Comparison of ENCODE assay signal across 9 mouse cellular contexts in genomic region chr11:87126281-87126823, GRCm38 (mm10). TPM values are rescaled to one million over a fixed set of nuclear protein-coding genes. Genes with fewer than 3 reads are reported as not detected.
DNase-seq lines count a peak whose midpoint lies in the region; ATAC-seq and TF ChIP-seq lines count a peak whose summit lies in the region.
"Had no signal": no experiment of that assay in that cellular context is flagged by ENCODE, and none has a peak within 500 bp of the region (broad histone marks: within the 10 kb centered on the region; RNA-seq: fewer than 3 reads in every experiment).

No protein-coding gene starts in this region.

- H3K9me3 ChIP-seq in E14TG2a.4 (ENCODE audit: low read length), result no peaks in the 10 kb centered on the region
- H3K9me3 ChIP-seq in forebrain, embryonic 16.5 days (ENCODE audit: control insufficient read depth, low read length), result no peaks in the 10 kb centered on the region
- H3K9me3 ChIP-seq in liver, embryonic 16.5 days (replicated peaks; ENCODE audit: control insufficient read depth, low read length), result no peaks in the 10 kb centered on the region

- H3K4me2 ChIP-seq in forebrain, embryonic 16.5 days (ENCODE audit: low read length), result peak overlapping the region; percentile 72
- H3K4me2 ChIP-seq in liver, embryonic 16.5 days (ENCODE audit: low read depth, low read length), result peak overlapping the region; percentile 70

- no peak for TF ChIP-seq POLR2A in heart, adult 2 months (IDR thresholded peaks at IDR 0.05; ENCODE audit: insufficient read depth, low read depth, low read length)

- H3K27ac ChIP-seq in heart, adult 2 months, result peak overlapping the region; percentile 63
- H3K27ac ChIP-seq in forebrain, embryonic 16.5 days (ENCODE audit: low read length), result peak overlapping the region; percentile 94
- H3K27ac ChIP-seq in liver, embryonic 16.5 days (ENCODE audit: low read length), result peak overlapping the region; percentile 49; the same call in 1 of the 2 replicates

- TF ChIP-seq CTCF in heart, adult 2 months (IDR thresholded peaks at IDR 0.05), result no peak
- no peak for TF ChIP-seq CTCF in E14TG2a.4 (conservative IDR thresholded peaks at IDR 0.05; ENCODE audit: low read length)

- no peak for TF ChIP-seq EP300 in heart, adult 2 months (IDR thresholded peaks at IDR 0.05; ENCODE audit: insufficient read depth, low read depth, low read length)

- 0 out of 2 replicates have a peak, but pooled peaks cover 1% of the 10 kb centered on the region for H3K79me2 ChIP-seq in heart, adult 2 months (replicated peaks; ENCODE audit: control insufficient read depth, insufficient read depth, low read length)

- peaks cover 1% of the 10 kb centered on the region; the same call in 1 of the 2 replicates for H3K4me1 ChIP-seq in heart, adult 2 months (ENCODE audit: control insufficient read depth, insufficient read depth, low read length)
- H3K4me1 ChIP-seq in E14TG2a.4 (replicated peaks; ENCODE audit: low read depth, low read length), result peaks cover 29% of the 10 kb centered on the region
- peaks cover 20% of the 10 kb centered on the region for H3K4me1 ChIP-seq in forebrain, embryonic 16.5 days (replicated peaks; ENCODE audit: control insufficient read depth, insufficient read depth, low read length)
- H3K4me1 ChIP-seq in liver, embryonic 16.5 days (ENCODE audit: control insufficient read depth, low read depth, low read length), result peaks cover 12% of the 10 kb centered on the region

- peak overlapping the region; percentile 46; the same call in 1 of the 2 replicates for H3K9ac ChIP-seq in heart, adult 2 months (ENCODE audit: low read depth, low read length)
- peak overlapping the region; percentile 61 for H3K9ac ChIP-seq in forebrain, embryonic 16.5 days (replicated peaks; ENCODE audit: low read depth, low read length)
- H3K9ac ChIP-seq in liver, embryonic 16.5 days (ENCODE audit: low read depth, low read length), result peak overlapping the region; percentile 35

- ATAC-seq in forebrain, embryonic 16.5 days, result no peak
- no peak for ATAC-seq in liver, embryonic 16.5 days (ENCODE audit: low read depth)

- DNase-seq in heart, adult 2 months, result no peak
- DNase-seq in heart, postnatal 14 days, result no peak
- DNase-seq in left cerebral cortex, adult 18-20 months (ENCODE audit: low spot score in 2 of 2), result no peak
- DNase-seq in thymus, postnatal 25 days, result no peak
- DNase-seq in yolk sac, embryonic 10.5 days (ENCODE audit: low spot score), result no peak

- no peaks in the 10 kb centered on the region for H3K27me3 ChIP-seq in heart, adult 2 months (ENCODE audit: control insufficient read depth, insufficient read depth, low read length)
- H3K27me3 ChIP-seq in E14TG2a.4 (ENCODE audit: insufficient read depth, low read length), result no peaks in the 10 kb centered on the region
- no peaks in the 10 kb centered on the region for H3K27me3 ChIP-seq in forebrain, embryonic 16.5 days (replicated peaks; ENCODE audit: control insufficient read depth, insufficient read depth, low read length)
- no peaks in the 10 kb centered on the region for H3K27me3 ChIP-seq in liver, embryonic 16.5 days (ENCODE audit: control insufficient read depth, insufficient read depth, low read depth, low read length)
- H3K27me3 ChIP-seq: Patski had no signal

- intact Hi-C loops in heart, adult 2 months (cut with DNase I), result loop anchor here (1.0 kb wide), 1 partner anchor 16 kb away; no protein-coding TSS in a partner anchor
- intact Hi-C loops in heart, postnatal 14 days (cut with DNase I), result no loop called here

- peak overlapping the region; percentile 97 for H3K4me3 ChIP-seq in heart, adult 2 months
- peak overlapping the region; percentile 98 for H3K4me3 ChIP-seq in E14TG2a.4 (replicated peaks; ENCODE audit: low read length)
- H3K4me3 ChIP-seq in forebrain, embryonic 16.5 days (replicated peaks; ENCODE audit: low read length), result peak overlapping the region; percentile 96
- H3K4me3 ChIP-seq in liver, embryonic 16.5 days (ENCODE audit: low read depth, low read length), result peak overlapping the region; percentile 85

- WGBS in heart, adult 2 months, result 2% methylated on average over 12 of the region's 12 CpGs
- WGBS in forebrain, embryonic 16.5 days, result 2% methylated on average over 12 of the region's 12 CpGs
- 2% methylated on average over 12 of the region's 12 CpGs for WGBS in liver, embryonic 16.5 days (ENCODE audit: insufficient replicate concordance)

- no peaks in the 10 kb centered on the region for H3K36me3 ChIP-seq in heart, adult 2 months (ENCODE audit: control insufficient read depth, insufficient read depth, low read length)
- H3K36me3 ChIP-seq in E14TG2a.4 (ENCODE audit: insufficient read depth, low read length), result peaks cover 54% of the 10 kb centered on the region
- peaks cover 12% of the 10 kb centered on the region for H3K36me3 ChIP-seq in forebrain, embryonic 16.5 days (ENCODE audit: control insufficient read depth, insufficient read depth)
- peaks cover 28% of the 10 kb centered on the region for H3K36me3 ChIP-seq in liver, embryonic 16.5 days (ENCODE audit: control insufficient read depth, insufficient read depth)

RNA-seq across cellular contexts. Expression of gene Trim37, which starts 0.5 kb away (rescaled TPM):
- total RNA-seq in heart, adult 2 months (2021), result 1 to 10 TPM; 5.9 to 8.3 TPM
- polyA plus RNA-seq in heart, adult 2 months (2012; rRNA removed), result 1.9 and 4.3 TPM in 2 replicates
- 1 to 10 TPM; 6.1 to 9.2 TPM for total RNA-seq in heart, postnatal 14 days (2021)
- polyA plus RNA-seq in forebrain, embryonic 16.5 days (2015; fragmentation: Nextera tagmentation; extraction: Ambion mirVana), result 95.9 and 101 TPM in 2 replicates
- 14.0 and 14.5 TPM in 2 replicates for polyA plus RNA-seq in liver, embryonic 16.5 days (2015; fragmentation: Nextera tagmentation; extraction: Ambion mirVana)
- total RNA-seq in left cerebral cortex, adult 18-20 months (2021), result 100 to 1,000 TPM; 227 to 232 TPM

RNA-seq across cellular contexts. Expression of gene Ska2, which starts 17.3 kb away (rescaled TPM):
- 10 to 100 TPM; 13.6 to 14.3 TPM for total RNA-seq in heart, adult 2 months (2021)
- polyA plus RNA-seq in heart, adult 2 months (2012; rRNA removed), result 6.5 and 13.7 TPM in 2 replicates
- 10 to 100 TPM; 13.9 to 16.6 TPM for total RNA-seq in heart, postnatal 14 days (2021)
- 73.0 and 78.6 TPM in 2 replicates for polyA plus RNA-seq in forebrain, embryonic 16.5 days (2015; fragmentation: Nextera tagmentation; extraction: Ambion mirVana)
- polyA plus RNA-seq in liver, embryonic 16.5 days (2015; fragmentation: Nextera tagmentation; extraction: Ambion mirVana), result 20.6 and 25.6 TPM in 2 replicates
- 10 to 100 TPM; 11.6 to 13.6 TPM for total RNA-seq in left cerebral cortex, adult 18-20 months (2021)

RNA-seq across cellular contexts. Expression of gene Prr11, which starts 17.8 kb away (rescaled TPM):
- under 1 TPM; 0.29 to 0.36 TPM for total RNA-seq in heart, adult 2 months (2021)
- polyA plus RNA-seq in heart, adult 2 months (2012; rRNA removed), result 0.18 and 0.67 TPM in 2 replicates
- 1 to 10 TPM; 1.7 to 2.4 TPM for total RNA-seq in heart, postnatal 14 days (2021)
- polyA plus RNA-seq in forebrain, embryonic 16.5 days (2015; fragmentation: Nextera tagmentation; extraction: Ambion mirVana), result 3.5 and 3.8 TPM in 2 replicates
- polyA plus RNA-seq in liver, embryonic 16.5 days (2015; fragmentation: Nextera tagmentation; extraction: Ambion mirVana), result 4.7 and 5.4 TPM in 2 replicates
- under 1 TPM; 0.21 to 0.23 TPM for total RNA-seq in left cerebral cortex, adult 18-20 months (2021)

RNA-seq across cellular contexts. Expression of gene Smg8, which starts 39.8 kb away (rescaled TPM):
- 1 to 10 TPM; 9.1 to 9.2 TPM for total RNA-seq in heart, adult 2 months (2021)
- polyA plus RNA-seq in heart, adult 2 months (2012; rRNA removed), result 4.8 and 9.1 TPM in 2 replicates
- 1 to 10 TPM; 8.9 to 9.2 TPM for total RNA-seq in heart, postnatal 14 days (2021)
- 23.9 and 27.3 TPM in 2 replicates for polyA plus RNA-seq in forebrain, embryonic 16.5 days (2015; fragmentation: Nextera tagmentation; extraction: Ambion mirVana)
- 6.7 and 7.2 TPM in 2 replicates for polyA plus RNA-seq in liver, embryonic 16.5 days (2015; fragmentation: Nextera tagmentation; extraction: Ambion mirVana)
- 10 to 100 TPM; 16.7 to 18.2 TPM for total RNA-seq in left cerebral cortex, adult 18-20 months (2021)

RNA-seq across cellular contexts. Expression of gene Gdpd1, which starts 52.5 kb away (rescaled TPM):
- total RNA-seq in heart, adult 2 months (2021), result 10 to 100 TPM; 12.0 to 12.5 TPM
- 7.4 and 12.6 TPM in 2 replicates for polyA plus RNA-seq in heart, adult 2 months (2012; rRNA removed)
- total RNA-seq in heart, postnatal 14 days (2021), result 10 to 100 TPM; 11.3 to 12.0 TPM
- 195 and 209 TPM in 2 replicates for polyA plus RNA-seq in forebrain, embryonic 16.5 days (2015; fragmentation: Nextera tagmentation; extraction: Ambion mirVana)
- 4.7 and 5.2 TPM in 2 replicates for polyA plus RNA-seq in liver, embryonic 16.5 days (2015; fragmentation: Nextera tagmentation; extraction: Ambion mirVana)
- total RNA-seq in left cerebral cortex, adult 18-20 months (2021), result 10 to 100 TPM; 39.8 to 40.2 TPM

Comparison
In these comparisons a context has a peak if more than half of its experiments do, and no peak if none do; other contexts are left out.
1. RNA of gene Trim37, which starts 0.5 kb away (total RNA-seq): 227 to 232 TPM in left cerebral cortex, adult 18-20 months; 6.1 to 9.2 TPM in heart, postnatal 14 days and 5.9 to 8.3 TPM in heart, adult 2 months; every median in the first group is over 10 times any median in the second.
2. Peak in every context shown above with its lines, with median percentiles within 50 percentile points of each other: H3K27ac ChIP-seq, H3K4me3 ChIP-seq and H3K9ac ChIP-seq.